Mouse (Mus musculus): ENCODE measurements around the gene Gm5724. TPM values are rescaled to one million over a fixed set of nuclear protein-coding genes. Genes with fewer than 3 reads are reported as not detected.

The Gm5724 gene
- polyA plus RNA-seq (2021; fragmentation: Nextera tagmentation) = not detected in 2 replicates
- long read RNA-seq, experiment 1 = 0 reads
- long read RNA-seq, experiment 2 = 0 reads

DNA sequence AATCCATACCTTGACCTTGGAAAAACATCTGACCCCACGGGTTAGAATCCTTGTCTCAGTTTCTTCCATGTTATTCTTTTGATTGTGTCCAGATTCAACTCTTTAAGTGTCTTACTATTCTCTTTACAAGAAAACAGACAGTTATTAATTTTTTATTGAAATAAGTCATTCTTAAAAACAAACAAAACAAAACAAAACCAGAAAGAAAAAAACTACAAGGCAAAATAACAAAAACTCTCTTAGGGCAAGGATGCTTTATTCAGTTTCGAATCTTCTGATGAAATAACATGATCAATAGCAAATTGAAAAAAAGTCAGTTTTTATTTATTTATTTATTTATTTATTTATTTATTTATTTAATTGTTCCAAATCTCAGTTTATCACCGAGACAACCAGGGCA is at the start of gene Gm5724:
TSS of gene Gm5724 (minus strand) at position 101 of the 400 bp plus-strand sequence.

Other genes starting within 250 kb of the Gm5724 start
- 20.2 and 26.9 TPM in 2 replicates for gene Slco1c1, start 249.4 kb downstream of the Gm5724 start, polyA plus RNA-seq (2021; fragmentation: Nextera tagmentation)
- gene Slco1b2, start 144.3 kb downstream of the Gm5724 start, polyA plus RNA-seq (2021; fragmentation: Nextera tagmentation) = not detected in 2 replicates
- 21.0 and 23.2 TPM in 2 replicates for gene Slco1a4, start 82.4 kb upstream of the Gm5724 start, polyA plus RNA-seq (2021; fragmentation: Nextera tagmentation)
- gene Slco1a1, start 173.2 kb upstream of the Gm5724 start, polyA plus RNA-seq (2021; fragmentation: Nextera tagmentation) = not detected in 2 replicates
- not detected in 2 replicates for gene Gm6614, start 237.6 kb upstream of the Gm5724 start, polyA plus RNA-seq (2021; fragmentation: Nextera tagmentation)